Mouse (Mus musculus): Measurements from ENCODE around the gene Aggf1. TPM values are rescaled to one million over a fixed set of nuclear protein-coding genes. Genes with fewer than 3 reads are reported as not detected.
A peak's percentile ranks its signal among the peaks of the same experiment; 100 is the strongest.
"Not testable (repeated sequence)": the region's sequence is repeated elsewhere in the genome, so short reads cannot be mapped to it uniquely, and the experiment has no call there.

Gene Aggf1
- 32.5 and 33.3 TPM in 2 replicates for polyA plus RNA-seq (2016; fragmentation: Nextera tagmentation; extraction: Ambion mirVana)

DNA sequence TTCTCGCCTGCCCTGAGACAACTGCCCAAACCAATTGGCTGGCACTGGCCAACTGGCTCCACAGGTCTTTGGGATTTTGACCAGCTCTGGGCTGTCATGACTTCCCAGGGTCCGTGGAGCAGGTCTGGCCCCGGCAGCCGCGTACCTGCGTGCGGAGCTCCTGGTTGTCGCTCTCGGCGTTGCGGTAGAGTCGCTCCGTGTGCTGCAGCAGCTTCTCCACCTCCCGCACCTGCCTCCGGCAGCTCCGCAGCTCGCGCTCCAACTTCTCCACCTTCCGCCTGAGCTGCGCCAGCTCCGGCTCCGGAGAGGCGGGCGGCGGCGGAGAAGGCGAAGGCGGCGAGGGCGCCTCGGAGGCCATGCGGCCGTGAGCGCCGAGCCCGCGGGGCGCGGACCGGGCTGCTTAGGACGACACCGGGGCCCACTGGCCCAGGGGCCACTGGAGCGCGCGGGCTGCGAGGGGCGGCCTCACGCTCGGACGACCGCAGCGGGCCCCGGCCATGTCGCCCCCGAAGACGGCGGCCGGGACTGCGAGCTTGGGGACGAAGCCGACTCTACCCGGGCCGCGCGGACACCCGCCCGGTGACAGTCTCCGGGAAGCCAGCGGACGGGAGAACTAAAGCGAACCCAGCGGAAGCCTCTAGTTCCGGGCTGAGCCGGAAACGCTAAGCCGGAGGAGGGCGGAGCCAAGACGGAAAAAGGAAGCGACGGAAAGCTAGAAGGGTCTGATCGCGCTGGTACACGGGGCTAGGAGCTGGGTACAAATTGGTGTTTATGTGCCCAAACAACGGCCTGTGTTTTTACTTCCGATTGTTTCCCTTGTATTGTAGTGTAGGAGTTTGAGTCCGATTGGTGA, at the start of gene Aggf1:
Gene Aggf1 (minus strand): TSS at position 652 of the 853 bp plus-strand sequence.
- peak; percentile 96 for ATAC-seq
- Histone ChIP-seq H3K9me3 (replicated peaks) (no peaks in the 10 kb centered on the region), H3K27ac (peak within 1 kb of the TSS; percentile 94), H3K27me3 (replicated peaks) (no peaks in the 10 kb centered on the region), H3K9ac (peak within 1 kb of the TSS; percentile 97), H3K4me3 (peak within 1 kb of the TSS; percentile 98), H3K4me1 (peaks cover 26% of the 10 kb centered on the region), H3K36me3 (peaks cover 21% of the 10 kb centered on the region), H3K4me2 (peak within 1 kb of the TSS; percentile 88)
- under 1% methylated on average over 83 of the region's 86 CpGs for WGBS (ENCODE audit: insufficient replicate concordance)

DNA sequence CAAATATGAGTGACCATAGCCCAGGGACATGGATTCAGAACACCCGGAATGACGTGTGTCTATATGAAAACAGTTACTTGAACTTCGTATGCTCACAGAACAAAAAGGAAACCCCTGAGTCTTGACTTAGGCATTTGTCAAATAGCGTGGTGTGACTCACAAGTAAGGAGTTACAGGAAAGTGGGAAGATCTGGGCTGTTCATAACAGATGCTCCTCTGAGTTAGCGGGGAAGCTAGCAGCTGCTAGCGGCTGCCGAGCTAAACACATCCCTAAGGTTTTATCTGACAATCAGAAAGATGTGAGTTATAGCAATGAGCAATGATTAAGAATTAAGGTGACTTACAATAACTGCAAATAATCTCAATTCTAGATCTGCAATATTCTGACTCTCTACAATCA, 49.8 kb upstream of the Aggf1 start:
- H3K4me3 ChIP-seq = no peak overlapping the region
- no peak overlapping the region for H3K9ac ChIP-seq
- no peaks in the 10 kb centered on the region for H3K4me1 ChIP-seq
- no peak overlapping the region for H3K27ac ChIP-seq
- no peak overlapping the region for H3K4me2 ChIP-seq
- H3K27me3 ChIP-seq (replicated peaks) = no peaks in the 10 kb centered on the region
- no peak for ATAC-seq
- no peaks in the 10 kb centered on the region for H3K9me3 ChIP-seq (replicated peaks)
- no peaks in the 10 kb centered on the region for H3K36me3 ChIP-seq
- WGBS (ENCODE audit: insufficient replicate concordance) = 69% methylated on average over 7 of the region's 7 CpGs

DNA sequence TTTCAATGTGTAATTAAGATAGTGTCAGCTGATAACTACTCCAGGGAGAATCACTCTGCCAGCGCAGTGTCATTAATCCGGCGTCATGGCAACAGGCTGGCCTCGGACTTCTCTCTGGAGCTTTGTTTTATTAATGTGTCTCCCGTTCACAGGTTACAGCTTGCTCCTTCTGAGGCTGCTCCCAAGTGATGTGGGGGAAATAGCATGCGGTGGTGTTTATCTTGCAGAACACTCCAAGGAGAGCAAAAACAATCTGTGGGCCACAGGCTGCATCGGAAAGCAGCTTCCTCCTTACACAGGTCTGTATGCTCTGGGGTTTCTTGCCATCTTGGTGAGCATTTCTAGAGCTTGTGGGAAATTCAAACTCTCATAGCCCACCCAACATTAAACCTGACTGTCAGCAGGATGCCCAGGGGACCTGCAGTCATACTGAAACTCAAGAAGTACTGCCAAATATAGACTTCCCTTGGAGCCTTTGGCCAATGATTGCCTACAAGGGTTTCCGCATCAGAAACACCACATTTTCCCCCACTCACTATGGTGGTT, 44.1 kb upstream of the Aggf1 start:
- Histone ChIP-seq H3K4me3 (no peak overlapping the region), H3K9me3 (replicated peaks) (no peaks in the 10 kb centered on the region), H3K27ac (no peak overlapping the region), H3K27me3 (replicated peaks) (peaks cover 10% of the 10 kb centered on the region; the same call in 1 of the 2 replicates), H3K9ac (no peak overlapping the region), H3K4me1 (0 out of 2 replicates have a peak, but pooled peaks cover 4% of the 10 kb centered on the region), H3K4me2 (no peak overlapping the region), H3K36me3 (no peaks in the 10 kb centered on the region)
- 36% methylated on average over 8 of the region's 8 CpGs for WGBS (ENCODE audit: insufficient replicate concordance)
- no peak for ATAC-seq

DNA sequence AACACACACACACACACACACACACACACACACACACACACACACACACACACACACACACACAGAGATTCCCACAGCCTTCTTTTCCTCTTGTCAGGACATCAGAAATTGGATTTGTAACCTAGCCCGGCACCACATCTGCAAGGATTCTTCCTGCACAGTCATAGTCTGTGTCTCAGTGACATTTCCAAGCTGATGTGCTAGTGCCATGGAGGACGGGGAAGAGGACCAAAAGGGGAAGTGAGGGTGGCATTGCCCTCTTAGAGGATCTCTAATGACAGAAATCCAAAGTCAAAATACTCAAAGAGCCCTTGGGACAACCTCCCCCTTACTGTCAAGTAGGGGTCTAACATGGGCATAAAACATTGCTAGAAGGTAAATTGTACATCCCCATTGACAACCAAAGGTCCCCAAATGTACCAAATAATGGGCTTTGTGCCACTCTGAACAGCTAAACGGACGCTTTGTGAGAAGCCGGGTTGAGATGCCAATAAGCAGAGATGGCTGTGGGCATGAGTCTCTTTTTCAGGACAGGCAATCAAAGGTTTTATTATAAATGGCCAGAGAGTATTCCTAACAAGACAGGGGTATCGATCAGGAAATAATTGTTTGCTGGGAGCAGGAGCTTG, 43.5 kb upstream of the Aggf1 start:
- Histone ChIP-seq H3K9me3 (replicated peaks) (no peaks in the 10 kb centered on the region), H3K27me3 (replicated peaks) (peaks cover 10% of the 10 kb centered on the region; the same call in 1 of the 2 replicates), H3K27ac (no peak overlapping the region), H3K4me2 (no peak overlapping the region), H3K4me3 (no peak overlapping the region), H3K4me1 (0 out of 2 replicates have a peak, but pooled peaks cover 4% of the 10 kb centered on the region), H3K9ac (no peak overlapping the region), H3K36me3 (no peaks in the 10 kb centered on the region)
- ATAC-seq = no peak
- WGBS (ENCODE audit: insufficient replicate concordance) = 53% methylated on average over 6 of the region's 6 CpGs

DNA sequence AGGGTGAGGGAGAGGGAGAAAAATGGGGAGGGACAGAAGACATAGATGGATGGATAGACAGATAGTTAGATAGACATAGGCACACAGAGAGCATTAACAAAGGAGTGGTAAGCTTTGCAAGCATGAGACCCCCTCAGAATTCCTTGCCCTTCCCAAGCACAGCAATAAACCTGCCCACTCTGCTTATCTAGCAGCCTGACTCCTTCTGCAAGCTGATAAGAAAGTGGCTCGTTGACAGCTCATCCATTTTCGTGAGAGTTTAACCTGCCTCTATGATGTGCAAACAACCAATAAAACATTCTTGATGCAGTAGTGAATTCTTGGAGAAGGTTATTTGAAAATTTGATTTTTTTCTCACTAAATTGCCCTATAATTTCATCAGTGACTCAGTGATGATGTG, 37.1 kb upstream of the Aggf1 start:
- no peak for ATAC-seq
- H3K4me1 ChIP-seq = peaks cover 10% of the 10 kb centered on the region
- no peaks in the 10 kb centered on the region for H3K36me3 ChIP-seq
- H3K27ac ChIP-seq = no peak overlapping the region
- no peaks in the 10 kb centered on the region for H3K9me3 ChIP-seq (replicated peaks)
- WGBS (ENCODE audit: insufficient replicate concordance) = 4% methylated on average over 2 of the region's 2 CpGs
- H3K9ac ChIP-seq = no peak overlapping the region
- no peaks in the 10 kb centered on the region; the same call in 1 of the 2 replicates for H3K27me3 ChIP-seq (replicated peaks)
- no peak overlapping the region for H3K4me2 ChIP-seq
- H3K4me3 ChIP-seq = no peak overlapping the region

DNA sequence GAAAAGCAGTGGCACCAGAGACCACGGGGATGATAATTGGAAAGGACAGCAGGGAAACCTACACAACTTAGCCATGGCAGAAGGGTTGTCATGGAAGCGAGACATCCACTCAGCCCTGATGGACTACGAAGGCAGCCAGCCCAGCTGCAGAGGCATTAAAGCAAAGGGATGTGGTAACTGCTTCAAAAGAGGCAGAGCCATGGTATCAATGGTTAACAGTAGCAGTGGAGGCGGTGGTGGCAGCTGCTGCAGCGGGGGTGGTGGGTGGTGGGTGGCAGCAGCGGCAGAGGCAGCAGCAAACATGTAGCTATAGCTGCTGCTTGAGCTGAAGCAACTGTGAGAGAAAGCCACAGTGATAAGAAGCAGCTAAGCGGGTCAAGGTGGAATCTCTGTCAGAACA, 18.1 kb upstream of the Aggf1 start:
- H3K27ac ChIP-seq = no peak overlapping the region
- H3K36me3 ChIP-seq = no peaks in the 10 kb centered on the region
- H3K4me1 ChIP-seq = no peaks in the 10 kb centered on the region
- no peak overlapping the region for H3K9ac ChIP-seq
- no peak for ATAC-seq
- no peak overlapping the region for H3K4me2 ChIP-seq
- peaks cover 4% of the 10 kb centered on the region for H3K27me3 ChIP-seq (replicated peaks)
- 78% methylated on average over 7 of the region's 7 CpGs for WGBS (ENCODE audit: insufficient replicate concordance)
- no peak overlapping the region for H3K4me3 ChIP-seq
- peaks cover 15% of the 10 kb centered on the region; the same call in 1 of the 2 replicates for H3K9me3 ChIP-seq (replicated peaks)

DNA sequence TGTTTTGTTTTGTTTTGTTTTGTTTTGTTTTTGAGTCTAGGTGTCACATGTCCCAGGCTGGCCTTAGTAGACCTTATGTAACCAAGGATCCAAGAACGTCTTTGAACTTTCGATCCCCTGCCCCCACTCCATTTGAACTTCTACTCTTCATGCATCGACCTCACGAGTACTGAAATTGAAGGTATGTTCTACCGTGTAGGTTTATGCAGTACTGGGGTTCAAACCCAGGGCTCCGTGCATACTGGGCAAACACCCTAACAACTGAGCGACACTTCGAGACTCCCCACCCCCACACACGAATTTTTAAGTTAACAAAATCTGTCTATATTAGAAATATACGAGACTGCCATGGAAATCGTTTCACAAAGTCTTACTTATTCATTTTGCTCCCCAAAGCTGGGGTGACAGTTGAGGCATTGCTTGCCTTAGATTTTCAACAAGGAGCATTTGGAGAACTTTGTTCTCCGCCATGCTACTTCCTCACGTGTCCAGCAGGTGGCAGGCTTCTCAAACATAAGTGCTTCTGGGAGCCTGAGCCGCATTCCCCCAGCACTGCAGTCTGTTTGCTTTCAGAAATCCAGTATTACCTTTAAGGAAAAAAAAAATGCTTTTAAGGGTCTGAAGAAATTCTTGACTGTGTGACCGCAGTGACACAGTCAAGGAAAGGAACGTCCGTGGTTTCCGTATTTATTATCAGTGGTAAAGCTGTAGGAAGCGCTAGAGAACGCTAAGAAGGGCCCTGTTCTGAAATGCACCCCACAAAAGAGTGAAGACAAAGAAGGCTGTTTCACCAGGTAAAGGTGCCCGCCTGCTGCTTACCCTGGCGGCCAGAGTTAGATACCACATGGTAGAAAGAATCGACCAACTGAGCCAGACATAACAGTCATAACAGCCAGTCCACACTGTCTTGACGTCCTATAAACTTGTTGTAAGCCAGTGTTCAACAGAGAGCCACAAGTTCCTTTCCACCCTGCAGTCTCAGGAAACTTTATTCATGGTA, 15.0 kb upstream of the Aggf1 start:
- no peak for ATAC-seq
- Histone ChIP-seq H3K27ac (no peak overlapping the region), H3K4me2 (peak overlapping the region; percentile 15; the same call in 1 of the 2 replicates), H3K9ac (no peak overlapping the region), H3K36me3 (no peaks in the 10 kb centered on the region), H3K4me3 (no peak overlapping the region), H3K4me1 (no peaks in the 10 kb centered on the region), H3K27me3 (replicated peaks) (peaks cover 4% of the 10 kb centered on the region), H3K9me3 (replicated peaks) (no peaks in the 10 kb centered on the region)
- WGBS (ENCODE audit: insufficient replicate concordance) = 28% methylated on average over 24 of the region's 24 CpGs

DNA sequence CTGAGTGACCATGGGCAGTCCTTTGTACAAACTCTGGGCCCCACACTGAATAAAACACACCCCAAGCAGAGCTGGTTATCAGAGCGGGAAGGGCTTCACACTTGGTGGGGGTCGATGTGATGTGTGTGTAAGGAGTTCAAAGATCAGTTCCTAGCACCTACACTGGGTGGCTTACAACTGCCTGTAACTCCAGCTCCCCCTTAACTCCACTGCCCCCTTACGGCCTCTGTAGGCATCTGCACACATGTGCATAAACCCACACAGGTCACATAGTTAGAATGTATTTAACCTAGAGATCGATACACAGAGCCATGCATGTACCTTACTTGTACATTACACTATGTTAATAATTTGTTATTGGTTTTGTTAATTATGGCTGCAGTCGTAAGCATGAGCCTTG, 13.1 kb upstream of the Aggf1 start:
- Histone ChIP-seq H3K4me3 (no peak overlapping the region), H3K27ac (no peak overlapping the region), H3K9me3 (replicated peaks) (no peaks in the 10 kb centered on the region), H3K4me1 (no peaks in the 10 kb centered on the region), H3K4me2 (no peak overlapping the region), H3K27me3 (replicated peaks) (peaks cover 5% of the 10 kb centered on the region), H3K36me3 (no peaks in the 10 kb centered on the region), H3K9ac (no peak overlapping the region)
- 74% methylated on average over 5 of the region's 5 CpGs for whole genome bisulfite sequencing (ENCODE audit: insufficient replicate concordance)
- ATAC-seq = no peak

DNA sequence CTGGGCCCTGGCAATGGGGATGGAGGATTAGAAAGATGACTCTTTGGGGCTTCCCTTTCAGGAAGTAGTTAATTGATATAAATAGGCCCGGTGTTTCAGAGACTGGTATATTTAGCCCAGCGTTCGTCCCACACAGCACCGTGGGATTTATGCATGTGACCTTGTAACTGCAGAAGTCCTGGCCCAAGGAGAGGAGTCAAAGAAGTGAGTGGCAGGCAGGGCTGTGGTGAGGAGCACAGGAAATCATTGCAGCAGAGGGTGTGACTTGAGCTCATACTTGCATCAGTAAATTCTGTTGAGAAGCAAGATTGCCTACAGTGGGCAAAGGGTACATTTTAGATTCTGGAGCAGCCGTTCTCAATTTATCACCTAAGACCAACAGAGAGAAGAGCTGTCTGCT, 7.3 kb upstream of the Aggf1 start:
- ATAC-seq = no peak
- Histone ChIP-seq H3K27ac (no peak overlapping the region), H3K9me3 (replicated peaks) (no peaks in the 10 kb centered on the region), H3K4me3 (no peak overlapping the region), H3K36me3 (no peaks in the 10 kb centered on the region), H3K4me2 (no peak overlapping the region), H3K9ac (no peak overlapping the region), H3K27me3 (replicated peaks) (0 out of 2 replicates have a peak, but pooled peaks cover 6% of the 10 kb centered on the region), H3K4me1 (no peaks in the 10 kb centered on the region)
- 48% methylated on average over 5 of the region's 5 CpGs for WGBS (ENCODE audit: insufficient replicate concordance)

DNA sequence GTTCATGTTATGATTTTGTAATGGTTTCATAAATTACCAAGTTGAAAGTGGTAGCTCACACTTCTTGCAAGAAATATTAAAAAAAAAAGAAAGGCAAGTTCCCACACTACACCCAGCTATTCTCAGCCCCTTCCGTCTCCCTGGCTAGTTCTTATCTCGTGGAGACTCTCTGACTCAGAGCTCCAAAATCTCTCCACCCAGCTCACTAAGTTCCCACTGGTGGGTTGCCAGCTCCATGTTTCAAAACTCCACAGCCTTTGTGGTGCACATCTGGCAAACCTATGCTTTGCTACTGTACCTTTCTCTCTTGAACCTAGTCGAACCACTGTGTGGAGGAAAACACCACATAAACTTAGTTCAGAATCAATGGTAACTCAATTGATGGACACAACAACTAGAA, 3.5 kb upstream of the Aggf1 start:
- Histone ChIP-seq H3K4me1 (peaks cover 8% of the 10 kb centered on the region), H3K4me2 (no peak overlapping the region), H3K27ac (no peak overlapping the region), H3K9me3 (replicated peaks) (no peaks in the 10 kb centered on the region), H3K36me3 (no peaks in the 10 kb centered on the region), H3K4me3 (no peak overlapping the region), H3K9ac (no peak overlapping the region; the same call in 1 of the 2 replicates), H3K27me3 (replicated peaks) (0 out of 2 replicates have a peak, but pooled peaks cover 6% of the 10 kb centered on the region)
- ATAC-seq = no peak
- WGBS (ENCODE audit: insufficient replicate concordance) = 42% methylated on average over 3 of the region's 3 CpGs

DNA sequence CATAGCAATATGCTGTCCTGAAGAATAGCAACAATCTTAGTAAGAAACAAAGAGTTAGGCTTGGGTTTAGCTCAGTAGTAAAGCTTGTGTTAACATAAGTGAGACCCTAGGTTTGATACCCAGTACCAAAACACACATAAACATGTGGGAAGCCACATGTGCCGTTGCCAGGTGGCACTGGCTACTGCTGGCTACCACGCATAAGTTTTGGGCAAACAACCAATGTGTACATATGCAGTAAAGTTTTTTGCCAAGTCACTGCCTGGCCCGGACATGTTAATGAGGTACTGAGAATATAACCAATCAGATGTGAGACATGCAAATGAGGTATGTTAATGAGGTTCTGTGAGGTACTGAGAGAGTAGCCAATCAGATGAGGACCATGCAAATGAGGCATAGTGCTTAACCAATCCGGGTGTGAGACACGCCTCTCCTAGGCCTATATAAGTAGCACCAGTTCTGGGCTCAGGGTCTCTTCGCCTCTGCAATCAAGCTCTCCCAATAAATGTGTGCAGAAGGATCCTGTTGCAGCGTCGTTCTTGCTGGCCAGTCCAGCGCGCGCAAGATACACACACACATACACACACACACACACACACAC, 1.6 kb upstream of the Aggf1 start:
- 87% methylated on average over 11 of the region's 11 CpGs for WGBS (ENCODE audit: insufficient replicate concordance)
- not testable (repeated sequence) for ATAC-seq; H3K36me3 ChIP-seq; H3K9me3 ChIP-seq (replicated peaks); H3K9ac ChIP-seq; H3K27me3 ChIP-seq (replicated peaks); H3K4me3 ChIP-seq; H3K4me2 ChIP-seq
- peak overlapping the region; percentile 60; the same call in 1 of the 2 replicates for H3K27ac ChIP-seq
- H3K4me1 ChIP-seq = peaks cover 26% of the 10 kb centered on the region

Data from liver, embryonic 12.5 days (tissue).